Mouse (Mus musculus): Measurements from ENCODE around the gene Cilp2. TPM values are rescaled to one million over a fixed set of nuclear protein-coding genes. Genes with fewer than 3 reads are reported as not detected.

Gene Cilp2
- polyA plus RNA-seq, 1 experiment from 2014 or later = 0.57 TPM

GRCm38 (mm10) chr8:69874654-69875053 is 12.8 kb downstream of the Cilp2 start:
- 85% methylated on average over 13 of the region's 13 CpGs for WGBS
- no peak for ATAC-seq (replicated peaks; ENCODE audit: low FRiP score, low TSS enrichment, low read depth)

GRCm38 (mm10) chr8:69874155-69874554 is 13.3 kb downstream of the Cilp2 start:
- H3K4me3 ChIP-seq (ENCODE audit: low read depth, low read length) = no peak overlapping the region
- H3K4me1 ChIP-seq (replicated peaks; ENCODE audit: control insufficient read depth, insufficient read depth, low read length) = no peaks in the 10 kb centered on the region
- ATAC-seq (replicated peaks; ENCODE audit: low FRiP score, low TSS enrichment, low read depth) (no peak), DNase-seq (ENCODE audit: low spot score) (peak; percentile 92)
- no peak overlapping the region for H3K27ac ChIP-seq (ENCODE audit: low read depth)
- peaks cover 15% of the 10 kb centered on the region for H3K27me3 ChIP-seq (replicated peaks; ENCODE audit: control insufficient read depth, insufficient read depth, low read length)
- no peak overlapping the region for H3K9ac ChIP-seq (ENCODE audit: low read length)
- 9% methylated on average over 9 of the region's 9 CpGs for WGBS
- no peaks in the 10 kb centered on the region for H3K9me3 ChIP-seq (ENCODE audit: control insufficient read depth, low read length)
- no peaks in the 10 kb centered on the region for H3K36me3 ChIP-seq (ENCODE audit: control insufficient read depth, insufficient read depth, low read length)
- no peak overlapping the region for H3K4me2 ChIP-seq (ENCODE audit: low read length)

More at GRCm38 (mm10) chr8:69874654-69875053, 12.8 kb downstream of the Cilp2 start:
- no peak for DNase-seq (ENCODE audit: low spot score)
- no peaks in the 10 kb centered on the region for H3K9me3 ChIP-seq (ENCODE audit: control insufficient read depth, low read length)
- no peaks in the 10 kb centered on the region for H3K4me1 ChIP-seq (replicated peaks; ENCODE audit: control insufficient read depth, insufficient read depth, low read length)
- H3K4me3 ChIP-seq (ENCODE audit: low read depth, low read length) = no peak overlapping the region
- H3K9ac ChIP-seq (ENCODE audit: low read length) = no peak overlapping the region
- peaks cover 20% of the 10 kb centered on the region for H3K27me3 ChIP-seq (replicated peaks; ENCODE audit: control insufficient read depth, insufficient read depth, low read length)
- no peak overlapping the region for H3K4me2 ChIP-seq (ENCODE audit: low read length)
- H3K36me3 ChIP-seq (ENCODE audit: control insufficient read depth, insufficient read depth, low read length) = no peaks in the 10 kb centered on the region
- no peak overlapping the region for H3K27ac ChIP-seq (ENCODE audit: low read depth)

GRCm38 (mm10) chr8:69870907-69871306 is 16.6 kb downstream of the Cilp2 start:
- Histone ChIP-seq H3K4me3 (ENCODE audit: low read depth, low read length) (no peak overlapping the region), H3K27ac (ENCODE audit: low read depth) (no peak overlapping the region), H3K9ac (ENCODE audit: low read length) (no peak overlapping the region), H3K36me3 (ENCODE audit: control insufficient read depth, insufficient read depth, low read length) (no peaks in the 10 kb centered on the region), H3K4me2 (ENCODE audit: low read length) (no peak overlapping the region), H3K27me3 (replicated peaks; ENCODE audit: control insufficient read depth, insufficient read depth, low read length) (no peaks in the 10 kb centered on the region), H3K9me3 (ENCODE audit: control insufficient read depth, low read length) (no peaks in the 10 kb centered on the region), H3K4me1 (replicated peaks; ENCODE audit: control insufficient read depth, insufficient read depth, low read length) (no peaks in the 10 kb centered on the region)
- WGBS = 85% methylated on average over 6 of the region's 6 CpGs
- ATAC-seq (replicated peaks; ENCODE audit: low FRiP score, low TSS enrichment, low read depth) (no peak), DNase-seq (ENCODE audit: low spot score) (no peak)

GRCm38 (mm10) chr8:69870003-69870765 is 17.3 kb downstream of the Cilp2 start:
- no peak overlapping the region for H3K9ac ChIP-seq (ENCODE audit: low read length)
- H3K4me1 ChIP-seq (replicated peaks; ENCODE audit: control insufficient read depth, insufficient read depth, low read length) = no peaks in the 10 kb centered on the region
- H3K4me2 ChIP-seq (ENCODE audit: low read length) = no peak overlapping the region
- H3K4me3 ChIP-seq (ENCODE audit: low read depth, low read length) = no peak overlapping the region
- ATAC-seq (replicated peaks; ENCODE audit: low FRiP score, low TSS enrichment, low read depth) (no peak), DNase-seq (ENCODE audit: low spot score) (no peak)
- no peaks in the 10 kb centered on the region for H3K9me3 ChIP-seq (ENCODE audit: control insufficient read depth, low read length)
- 85% methylated on average over 11 of the region's 11 CpGs for WGBS
- no peaks in the 10 kb centered on the region for H3K36me3 ChIP-seq (ENCODE audit: control insufficient read depth, insufficient read depth, low read length)
- no peak overlapping the region for H3K27ac ChIP-seq (ENCODE audit: low read depth)
- H3K27me3 ChIP-seq (replicated peaks; ENCODE audit: control insufficient read depth, insufficient read depth, low read length) = no peaks in the 10 kb centered on the region

GRCm38 (mm10) chr8:69867696-69868326 is 19.7 kb downstream of the Cilp2 start:
- no peak overlapping the region for H3K27ac ChIP-seq (ENCODE audit: low read depth)
- 68% methylated on average over 5 of the region's 5 CpGs for WGBS
- ATAC-seq (replicated peaks; ENCODE audit: low FRiP score, low TSS enrichment, low read depth) = no peak

GRCm38 (mm10) chr8:69864180-69864579 is 23.3 kb downstream of the Cilp2 start:
- Histone ChIP-seq H3K4me2 (ENCODE audit: low read length) (no peak overlapping the region), H3K27me3 (replicated peaks; ENCODE audit: control insufficient read depth, insufficient read depth, low read length) (no peaks in the 10 kb centered on the region), H3K4me3 (ENCODE audit: low read depth, low read length) (no peak overlapping the region), H3K27ac (ENCODE audit: low read depth) (no peak overlapping the region), H3K9me3 (ENCODE audit: control insufficient read depth, low read length) (no peaks in the 10 kb centered on the region), H3K4me1 (replicated peaks; ENCODE audit: control insufficient read depth, insufficient read depth, low read length) (no peaks in the 10 kb centered on the region), H3K9ac (ENCODE audit: low read length) (no peak overlapping the region), H3K36me3 (ENCODE audit: control insufficient read depth, insufficient read depth, low read length) (no peaks in the 10 kb centered on the region)
- 79% methylated on average over 5 of the region's 5 CpGs for WGBS
- ATAC-seq (replicated peaks; ENCODE audit: low FRiP score, low TSS enrichment, low read depth) = no peak
- no peak for DNase-seq (ENCODE audit: low spot score)

More at GRCm38 (mm10) chr8:69867696-69868326, 19.7 kb downstream of the Cilp2 start:
- Histone ChIP-seq H3K9me3 (ENCODE audit: control insufficient read depth, low read length) (no peaks in the 10 kb centered on the region), H3K4me3 (ENCODE audit: low read depth, low read length) (no peak overlapping the region), H3K4me2 (ENCODE audit: low read length) (no peak overlapping the region), H3K36me3 (ENCODE audit: control insufficient read depth, insufficient read depth, low read length) (no peaks in the 10 kb centered on the region), H3K27me3 (replicated peaks; ENCODE audit: control insufficient read depth, insufficient read depth, low read length) (no peaks in the 10 kb centered on the region), H3K9ac (ENCODE audit: low read length) (no peak overlapping the region), H3K4me1 (replicated peaks; ENCODE audit: control insufficient read depth, insufficient read depth, low read length) (no peaks in the 10 kb centered on the region)
- DNase-seq (ENCODE audit: low spot score) = no peak

GRCm38 (mm10) chr8:69863387-69864020 is 24.0 kb downstream of the Cilp2 start:
- Histone ChIP-seq H3K9me3 (ENCODE audit: control insufficient read depth, low read length) (no peaks in the 10 kb centered on the region), H3K36me3 (ENCODE audit: control insufficient read depth, insufficient read depth, low read length) (no peaks in the 10 kb centered on the region), H3K27me3 (replicated peaks; ENCODE audit: control insufficient read depth, insufficient read depth, low read length) (no peaks in the 10 kb centered on the region), H3K4me3 (ENCODE audit: low read depth, low read length) (no peak overlapping the region), H3K4me1 (replicated peaks; ENCODE audit: control insufficient read depth, insufficient read depth, low read length) (no peaks in the 10 kb centered on the region), H3K27ac (ENCODE audit: low read depth) (no peak overlapping the region), H3K9ac (ENCODE audit: low read length) (no peak overlapping the region), H3K4me2 (ENCODE audit: low read length) (no peak overlapping the region)
- 92% methylated on average over 5 of the region's 5 CpGs for WGBS
- ATAC-seq (replicated peaks; ENCODE audit: low FRiP score, low TSS enrichment, low read depth) (no peak), DNase-seq (ENCODE audit: low spot score) (no peak)

- no peak overlapping the region for H3K4me2 ChIP-seq (ENCODE audit: low read length)
- no peak for DNase-seq (ENCODE audit: low spot score)
- no peak overlapping the region for H3K9ac ChIP-seq (ENCODE audit: low read length)
- no peaks in the 10 kb centered on the region for H3K36me3 ChIP-seq (ENCODE audit: control insufficient read depth, insufficient read depth, low read length)
- no peaks in the 10 kb centered on the region for H3K9me3 ChIP-seq (ENCODE audit: control insufficient read depth, low read length)
- WGBS = 69% methylated on average over 2 of the region's 2 CpGs
- H3K4me3 ChIP-seq (ENCODE audit: low read depth, low read length) = no peak overlapping the region
- no peaks in the 10 kb centered on the region for H3K27me3 ChIP-seq (replicated peaks; ENCODE audit: control insufficient read depth, insufficient read depth, low read length)
- no peak for ATAC-seq (replicated peaks; ENCODE audit: low FRiP score, low TSS enrichment, low read depth)
- no peak overlapping the region for H3K27ac ChIP-seq (ENCODE audit: low read depth)
- H3K4me1 ChIP-seq (replicated peaks; ENCODE audit: control insufficient read depth, insufficient read depth, low read length) = no peaks in the 10 kb centered on the region
These were observed 26.2 kb downstream of the Cilp2 start for GRCm38 (mm10) chr8:69861251-69861650.
